Comparison of ENCODE assay signal across 17 mouse cellular contexts in genomic region chr9:111386569-111386968, GRCm38 (mm10). TPM values are rescaled to one million over a fixed set of nuclear protein-coding genes. Genes with fewer than 3 reads are reported as not detected.
DNase-seq lines count a peak whose midpoint lies in the region; ATAC-seq and TF ChIP-seq lines count a peak whose summit lies in the region.
"Had no signal": no experiment of that assay in that cellular context is flagged by ENCODE, and none has a peak within 500 bp of the region (broad histone marks: within the 10 kb centered on the region; RNA-seq: fewer than 3 reads in every experiment).

No protein-coding gene starts in this region.

- H3K27ac ChIP-seq in gastrocnemius, adult 2 months, result peak overlapping the region; percentile 56; the same call in 1 of the 2 replicates
- peak overlapping the region; percentile 21 for H3K27ac ChIP-seq in lung, embryonic 16.5 days (ENCODE audit: low read length)
- peak overlapping the region; percentile 28; the same call in 1 of the 2 replicates for H3K27ac ChIP-seq in kidney, embryonic 15.5 days
- no peak overlapping the region for H3K27ac ChIP-seq in stomach, postnatal 0 days (replicated peaks)
- H3K27ac ChIP-seq: forebrain, embryonic 12.5 days; hindbrain, embryonic 15.5 days; liver, embryonic 14.5 days; stomach, embryonic 15.5 days had no signal

- no peaks in the 10 kb centered on the region for H3K36me3 ChIP-seq in lung, embryonic 16.5 days (ENCODE audit: control insufficient read depth, insufficient read depth, low read length)
- H3K36me3 ChIP-seq in kidney, embryonic 15.5 days, result no peaks in the 10 kb centered on the region
- H3K36me3 ChIP-seq in stomach, postnatal 0 days (ENCODE audit: control insufficient read depth, insufficient read depth, low read length), result no peaks in the 10 kb centered on the region
- H3K36me3 ChIP-seq: forebrain, embryonic 12.5 days; stomach, embryonic 15.5 days had no signal

- H3K4me1 ChIP-seq in lung, embryonic 16.5 days (replicated peaks; ENCODE audit: control insufficient read depth, insufficient read depth, low read length), result peaks cover 5% of the 10 kb centered on the region; the same call in 1 of the 2 replicates
- H3K4me1 ChIP-seq in lung, adult 2 months (ENCODE audit: control insufficient read depth, insufficient read depth, low read length), result no peaks in the 10 kb centered on the region
- peaks cover 4% of the 10 kb centered on the region; the same call in 1 of the 2 replicates for H3K4me1 ChIP-seq in kidney, embryonic 15.5 days
- no peaks in the 10 kb centered on the region for H3K4me1 ChIP-seq in stomach, postnatal 0 days (replicated peaks; ENCODE audit: control insufficient read depth, insufficient read depth)
- H3K4me1 ChIP-seq: stomach, embryonic 15.5 days had no signal

- TF ChIP-seq CTCF in gastrocnemius, adult 2 months (IDR thresholded peaks at IDR 0.05), result no peak
- no peak for TF ChIP-seq CTCF in lung, adult 2 months (IDR thresholded peaks at IDR 0.05; ENCODE audit: insufficient read depth, low read length)
- no peak for TF ChIP-seq CTCF in stomach, postnatal 0 days (IDR thresholded peaks at IDR 0.05; ENCODE audit: low read depth)

- intact Hi-C loops in gastrocnemius, adult 2 months (cut with DNase I), result no loop called here

- 54% methylated on average over 2 of the region's 2 CpGs for WGBS in lung, embryonic 16.5 days
- 55% methylated on average over 2 of the region's 2 CpGs for WGBS in lung, adult 2 months
- WGBS in kidney, embryonic 15.5 days, result 64% methylated on average over 2 of the region's 2 CpGs
- WGBS in stomach, postnatal 0 days, result 59% methylated on average over 2 of the region's 2 CpGs

- H3K4me2 ChIP-seq in lung, embryonic 16.5 days (ENCODE audit: low read depth, low read length), result no peak overlapping the region
- H3K4me2 ChIP-seq in kidney, embryonic 15.5 days, result no peak overlapping the region
- H3K4me2 ChIP-seq in stomach, postnatal 0 days (replicated peaks; ENCODE audit: low read depth), result no peak overlapping the region
- H3K4me2 ChIP-seq: forebrain, embryonic 12.5 days; hindbrain, embryonic 15.5 days; stomach, embryonic 15.5 days had no signal

- DNase-seq in gastrocnemius, adult 2 months, result no peak
- no peak for DNase-seq in gastrocnemius, adult 18-20 months (ENCODE audit: low spot score)
- no peak for DNase-seq in lung, adult 2 months
- DNase-seq in stomach, postnatal 0 days (ENCODE audit: low spot score), result peak; percentile 13
- no peak for DNase-seq in layer of hippocampus, adult 11-12 months (ENCODE audit: low spot score)
- DNase-seq: cerebellum, adult 11 months; cerebellum, postnatal 25 days; heart, postnatal 14 days; retina, postnatal 1 day; thymus, postnatal 36 days had no signal

- TF ChIP-seq EP300 in stomach, postnatal 0 days (optimal IDR thresholded peaks at IDR 0.05), result no peak

- TF ChIP-seq POLR2A in lung, adult 2 months (IDR thresholded peaks at IDR 0.05; ENCODE audit: borderline replicate concordance, extremely low read depth, low read depth, low read length), result no peak

- H3K9me3 ChIP-seq in lung, embryonic 16.5 days (ENCODE audit: control insufficient read depth, low read length), result no peaks in the 10 kb centered on the region
- H3K9me3 ChIP-seq in kidney, embryonic 15.5 days (replicated peaks), result no peaks in the 10 kb centered on the region
- no peaks in the 10 kb centered on the region for H3K9me3 ChIP-seq in stomach, postnatal 0 days (ENCODE audit: control insufficient read depth, low read length)
- H3K9me3 ChIP-seq: forebrain, embryonic 12.5 days; hindbrain, embryonic 15.5 days; stomach, embryonic 15.5 days had no signal

- ATAC-seq in lung, embryonic 16.5 days (ENCODE audit: low read depth), result peak; percentile 90
- peak; percentile 69 for ATAC-seq in kidney, embryonic 15.5 days (replicated peaks; ENCODE audit: low FRiP score)
- no peak for ATAC-seq in stomach, postnatal 0 days (ENCODE audit: low FRiP score, low TSS enrichment)
- ATAC-seq in erythroid progenitor cell, adult 5-6 weeks (replicated peaks; ENCODE audit: low FRiP score, poor library complexity, severe bottlenecking), result no peak

- no peaks in the 10 kb centered on the region for H3K27me3 ChIP-seq in lung, embryonic 16.5 days (ENCODE audit: control insufficient read depth, insufficient read depth, low read depth, low read length)
- no peaks in the 10 kb centered on the region for H3K27me3 ChIP-seq in kidney, embryonic 15.5 days
- H3K27me3 ChIP-seq in stomach, postnatal 0 days (ENCODE audit: control insufficient read depth, insufficient read depth, low read length), result no peaks in the 10 kb centered on the region
- H3K27me3 ChIP-seq: forebrain, embryonic 12.5 days; hindbrain, embryonic 15.5 days; stomach, embryonic 15.5 days had no signal

- H3K4me3 ChIP-seq in gastrocnemius, adult 2 months, result no peak overlapping the region
- no peak overlapping the region for H3K4me3 ChIP-seq in lung, embryonic 16.5 days (ENCODE audit: low read length)
- H3K4me3 ChIP-seq in lung, adult 2 months (replicated peaks; ENCODE audit: extremely low read depth, low read depth, low read length), result no peak overlapping the region
- H3K4me3 ChIP-seq in kidney, embryonic 15.5 days (replicated peaks), result no peak overlapping the region
- H3K4me3 ChIP-seq in stomach, postnatal 0 days (ENCODE audit: low read depth, low read length), result no peak overlapping the region
- H3K4me3 ChIP-seq: forebrain, embryonic 12.5 days; hindbrain, embryonic 15.5 days; stomach, embryonic 15.5 days had no signal

- H3K9ac ChIP-seq in lung, embryonic 16.5 days (ENCODE audit: low read length), result no peak overlapping the region
- no peak overlapping the region for H3K9ac ChIP-seq in kidney, embryonic 15.5 days
- no peak overlapping the region for H3K9ac ChIP-seq in stomach, postnatal 0 days (ENCODE audit: low read length)
- H3K9ac ChIP-seq: forebrain, embryonic 12.5 days; hindbrain, embryonic 15.5 days; liver, embryonic 14.5 days; stomach, embryonic 15.5 days had no signal

RNA-seq across cellular contexts. Expression of gene Dclk3, which starts 52.3 kb away (rescaled TPM):
- under 1 TPM; 0.41 to 0.50 TPM for total RNA-seq in gastrocnemius, adult 2 months (2021)
- total RNA-seq in gastrocnemius, adult 18-20 months (2021), result under 1 TPM; 0.30 to 0.36 TPM
- polyA plus RNA-seq in lung, embryonic 16.5 days (2015; fragmentation: Nextera tagmentation; extraction: Ambion mirVana), result 0.24 and 0.25 TPM in 2 replicates
- 0.98 and 1.8 TPM in 2 replicates for polyA plus RNA-seq in lung, adult 2 months (2012; rRNA removed)
- 3.2 TPM in 2 replicates for polyA plus RNA-seq in kidney, embryonic 15.5 days (2015; fragmentation: Nextera tagmentation; extraction: Ambion mirVana)
- polyA plus RNA-seq in stomach, postnatal 0 days (2015; fragmentation: Nextera tagmentation; extraction: Ambion mirVana), result 0.35 and 0.44 TPM in 2 replicates
- total RNA-seq in erythroid progenitor cell, adult 5-6 weeks (2015; ENCODE audit: low replicate concordance), result not detected in 2 replicates
- total RNA-seq in erythroid progenitor cell, adult 5-6 weeks (2017; ENCODE audit: low replicate concordance), result not detected in 2 replicates

Comparison
In these comparisons a context has a peak if more than half of its experiments do, and no peak if none do; other contexts are left out.
1. ATAC-seq: peak in lung, embryonic 16.5 days (single experiment) and kidney, embryonic 15.5 days (single experiment); none in stomach, postnatal 0 days (single experiment) and erythroid progenitor cell, adult 5-6 weeks (single experiment).